Mouse (Mus musculus): ENCODE data around the gene Ptger4. TPM values are rescaled to one million over a fixed set of nuclear protein-coding genes. Genes with fewer than 3 reads are reported as not detected.
A peak's percentile ranks its signal among the peaks of the same experiment; 100 is the strongest.

The Ptger4 gene
- total and polyA plus RNA-seq, 3 experiments: 3.5 to 5.7 TPM; not detected in 1

DNA sequence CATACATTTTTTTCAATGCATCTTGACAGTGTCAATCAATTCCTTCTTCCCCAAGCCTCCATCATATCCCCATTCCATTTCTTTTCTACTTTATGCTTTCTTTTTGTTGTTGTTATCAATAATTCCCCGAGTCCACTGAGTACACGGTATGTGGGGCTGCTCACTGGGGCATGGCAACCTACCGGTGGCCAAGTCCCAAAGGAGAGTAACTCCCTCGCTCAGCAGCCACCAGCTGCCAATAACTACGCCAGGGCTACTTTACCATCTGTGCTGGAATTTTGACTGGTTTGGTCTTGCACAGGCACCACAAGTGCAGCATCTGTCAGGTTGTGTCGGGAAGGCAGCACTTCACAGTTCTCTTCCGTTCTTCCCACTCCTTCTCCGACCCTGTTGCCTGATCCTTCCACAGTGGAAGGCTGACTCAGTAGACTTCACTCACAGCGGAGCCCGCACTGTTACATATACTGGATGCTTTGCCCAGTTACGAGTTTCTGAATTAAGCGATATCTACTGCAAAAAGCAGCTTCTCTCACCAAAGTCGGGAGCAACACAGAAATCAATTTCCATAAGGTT lies 18.2 kb upstream of the Ptger4 start:
- Histone ChIP-seq H3K4me3 (ENCODE audit: control insufficient read depth in 1 of 2, insufficient read depth in 1 of 2, low read depth in 2 of 2, low read length in 2 of 2) (no peak overlapping the region), H3K4me1 (ENCODE audit: control insufficient read depth in 1 of 2, insufficient read depth in 2 of 2, low read length in 2 of 2) (no peaks in the 10 kb centered on the region), H3K79me2 (ENCODE audit: control insufficient read depth, insufficient read depth, low read length, poor library complexity) (no peaks in the 10 kb centered on the region), H3K9me3 (replicated peaks; ENCODE audit: insufficient read depth, low read length) (no peaks in the 10 kb centered on the region), H3K9ac (ENCODE audit: control insufficient read depth, low read depth, low read length, poor library complexity, severe bottlenecking) (no peak overlapping the region), H3K27me3 (ENCODE audit: control insufficient read depth in 1 of 2, insufficient read depth in 2 of 2, low read length in 2 of 2) (no peaks in the 10 kb centered on the region; a peak in 1 of 4 replicates), H3K27ac (ENCODE audit: control insufficient read depth, low read depth, low read length) (no peak overlapping the region), H3K36me3 (ENCODE audit: control insufficient read depth in 1 of 2, insufficient read depth in 2 of 2, low read length in 2 of 2) (no peaks in the 10 kb centered on the region)
- DNase-seq (ENCODE audit: low read depth, low spot score): no peak
- TF ChIP-seq MEF2A (IDR thresholded peaks at IDR 0.05; ENCODE audit: extremely low read depth, insufficient replicate concordance, low read depth, low read length, poor library complexity, severe bottlenecking) (no peak), MYB (IDR thresholded peaks at IDR 0.05; ENCODE audit: low read depth, low read length) (no peak), ELF1 (IDR thresholded peaks at IDR 0.05; ENCODE audit: low read depth, low read length) (no peak), BHLHE40 (IDR thresholded peaks at IDR 0.05; ENCODE audit: borderline replicate concordance, low read depth, low read length) (no peak), USF2 (IDR thresholded peaks at IDR 0.05; ENCODE audit: borderline replicate concordance in 1 of 2, insufficient read depth in 1 of 2, low read depth in 1 of 2, low read length in 2 of 2) (no peak), ETS1 (IDR thresholded peaks at IDR 0.05; ENCODE audit: low read depth, low read length) (no peak), TAL1 (IDR thresholded peaks at IDR 0.05; ENCODE audit: low read length) (no peak), CTCF (IDR thresholded peaks at IDR 0.05 in 2 of 3, conservative IDR thresholded peaks at IDR 0.05 in 1 of 3; ENCODE audit: control insufficient read depth in 1 of 3, insufficient read depth in 1 of 3, low read depth in 2 of 3, low read length in 3 of 3, poor library complexity in 1 of 3, severe bottlenecking in 1 of 3) (no peak), SIN3A (IDR thresholded peaks at IDR 0.05; ENCODE audit: low read length) (no peak), CHD1 (IDR thresholded peaks at IDR 0.05; ENCODE audit: low read depth, low read length) (no peak), NELFE (IDR thresholded peaks at IDR 0.05; ENCODE audit: low read depth, low read length) (no peak), MAX (IDR thresholded peaks at IDR 0.05; ENCODE audit: low read length) (no peak), RCOR1 (IDR thresholded peaks at IDR 0.05; ENCODE audit: low read depth, low read length) (no peak), ZC3H11A (IDR thresholded peaks at IDR 0.05; ENCODE audit: low read depth, low read length) (no peak), MYC (IDR thresholded peaks at IDR 0.05; ENCODE audit: low read depth, low read length) (no peak), EP300 (IDR thresholded peaks at IDR 0.05; ENCODE audit: low read depth in 1 of 2, low read length in 2 of 2) (no peak)

DNA sequence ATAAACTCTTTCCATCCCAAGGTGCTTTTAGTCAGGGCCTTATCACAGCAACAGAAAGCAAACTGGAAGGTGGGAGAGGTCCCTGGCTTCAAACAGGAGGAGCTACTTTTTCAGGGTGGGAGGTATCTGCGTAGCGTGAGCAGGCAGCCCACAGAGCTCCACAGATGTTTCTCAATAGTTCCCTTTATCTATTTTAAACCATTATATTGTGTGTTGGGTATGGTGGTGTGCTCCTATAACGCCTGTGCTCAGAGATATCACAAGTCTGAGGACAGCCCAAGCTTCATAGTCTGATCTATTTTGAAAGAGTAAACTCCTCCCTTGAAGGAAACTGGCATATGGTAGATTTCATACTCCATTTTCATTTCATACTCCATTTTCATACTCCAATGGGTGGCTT lies 17.0 kb upstream of the Ptger4 start:
- Histone ChIP-seq H3K27me3 (ENCODE audit: control insufficient read depth in 1 of 2, insufficient read depth in 2 of 2, low read length in 2 of 2) (no peaks in the 10 kb centered on the region; a peak in 1 of 4 replicates), H3K79me2 (ENCODE audit: control insufficient read depth, insufficient read depth, low read length, poor library complexity) (no peaks in the 10 kb centered on the region), H3K4me1 (ENCODE audit: control insufficient read depth in 1 of 2, insufficient read depth in 2 of 2, low read length in 2 of 2) (no peaks in the 10 kb centered on the region), H3K9me3 (replicated peaks; ENCODE audit: insufficient read depth, low read length) (no peaks in the 10 kb centered on the region), H3K9ac (ENCODE audit: control insufficient read depth, low read depth, low read length, poor library complexity, severe bottlenecking) (no peak overlapping the region), H3K4me3 (ENCODE audit: control insufficient read depth in 1 of 2, insufficient read depth in 1 of 2, low read depth in 2 of 2, low read length in 2 of 2) (no peak overlapping the region), H3K27ac (ENCODE audit: control insufficient read depth, low read depth, low read length) (no peak overlapping the region), H3K36me3 (ENCODE audit: control insufficient read depth in 1 of 2, insufficient read depth in 2 of 2, low read length in 2 of 2) (no peaks in the 10 kb centered on the region)
- no peak for TF ChIP-seq ZKSCAN1 (IDR thresholded peaks at IDR 0.05; ENCODE audit: low read depth, low read length)
- TF ChIP-seq BHLHE40 (IDR thresholded peaks at IDR 0.05; ENCODE audit: borderline replicate concordance, low read depth, low read length): no peak
- peak; percentile 18; the same call in 1 of the 2 replicates for TF ChIP-seq TAL1 (IDR thresholded peaks at IDR 0.05; ENCODE audit: low read length)
- DNase-seq (ENCODE audit: low read depth, low spot score): peak; percentile 29
